Mouse (Mus musculus) large intestine, adult 2 months (tissue): ENCODE results near the gene Sipa1. TPM values are rescaled to one million over a fixed set of nuclear protein-coding genes. Genes with fewer than 3 reads are reported as not detected.

Source experiments
- DNase-seq: peaks from one replicate; pipeline ENCODE4 v3.0.0-alpha.2; 2012; ENCODE audit warnings: low read depth, low spot score
- WGBS: fragments of 180-500 bp; shearing (Covaris S2); methylation state at CpG from one replicate; pipeline ENCODE4 v1.1.7; 2018; 5-methylcytosine and 5-hydroxymethylcytosine counted together
- polyA plus RNA-seq: library from polyadenylated mRNA; depleted of rRNA; stranded (reverse); fragments of >200 nt; gene quantifications from 2 replicates; pipeline ENCODE4 v1.2.3, GENCODE M21; 2012

Sipa1 gene
- polyA plus RNA-seq, 1 experiment: 34.3 TPM

DNA sequence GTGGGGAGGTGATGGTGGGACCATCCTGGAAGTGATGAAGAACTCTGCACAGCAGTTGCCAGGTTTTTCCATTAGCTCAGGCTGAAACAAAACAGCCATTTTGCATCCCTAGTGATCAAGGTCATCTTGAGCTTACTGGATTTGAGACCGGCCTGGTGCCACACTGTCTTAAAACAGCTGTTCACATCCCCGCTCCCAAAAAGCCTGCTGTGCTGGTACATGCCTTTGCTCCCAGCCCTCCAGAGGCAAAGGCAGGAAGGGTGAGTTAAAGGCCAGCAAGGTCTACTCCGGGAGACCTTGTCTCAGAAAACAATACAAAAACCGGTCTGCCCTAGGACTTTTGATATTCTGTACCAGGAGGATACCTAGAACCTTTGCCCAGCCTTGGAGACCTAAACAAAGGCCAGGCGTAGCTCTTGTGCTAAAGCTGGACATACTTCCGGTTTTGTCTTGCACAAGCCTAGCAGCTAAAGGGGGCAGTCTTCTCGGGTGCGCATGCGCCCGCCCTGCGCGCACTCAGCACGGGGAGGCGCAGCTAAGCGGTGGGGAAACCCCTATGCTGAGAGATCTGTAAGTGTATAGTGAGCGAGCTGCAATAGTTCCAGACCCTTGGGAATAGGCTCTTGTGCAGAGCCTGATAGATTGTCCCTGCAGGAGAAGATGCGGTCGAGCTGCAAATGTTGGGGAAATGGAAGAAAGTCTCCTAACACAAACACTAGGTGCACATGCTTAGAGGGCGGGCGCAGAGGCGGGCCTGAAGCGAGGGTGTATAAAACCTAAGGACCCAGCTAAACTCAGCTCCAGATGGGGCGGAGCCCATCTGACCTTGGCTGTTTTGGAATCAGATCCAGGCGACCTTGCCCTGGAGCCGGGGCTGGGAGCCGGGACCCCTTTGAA is 14.9 kb downstream of the Sipa1 start:
- WGBS: 4% methylated on average over 26 of the region's 26 CpGs
- DNase-seq: peak; percentile 35

DNA sequence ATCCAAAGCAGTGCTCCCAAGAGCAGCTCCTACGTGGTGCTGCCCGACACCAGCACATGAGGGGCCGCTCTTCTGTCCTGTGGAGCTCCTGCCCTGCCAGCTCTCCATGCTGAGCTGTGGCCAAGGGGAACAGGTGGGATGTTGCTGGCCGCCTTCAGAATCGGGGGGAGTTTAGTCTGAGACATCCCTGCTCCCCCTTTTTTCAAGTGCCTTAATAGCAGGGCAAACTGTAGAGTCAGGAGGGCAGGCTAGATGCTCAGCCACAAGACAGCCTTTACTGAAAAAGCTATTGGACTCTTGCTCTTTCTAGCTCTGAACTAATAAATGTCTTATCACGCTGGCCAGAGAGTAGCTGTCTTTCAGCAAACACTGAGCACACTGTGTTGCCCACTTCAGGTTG is 15.7 kb downstream of the Sipa1 start:
- no peak for DNase-seq

DNA sequence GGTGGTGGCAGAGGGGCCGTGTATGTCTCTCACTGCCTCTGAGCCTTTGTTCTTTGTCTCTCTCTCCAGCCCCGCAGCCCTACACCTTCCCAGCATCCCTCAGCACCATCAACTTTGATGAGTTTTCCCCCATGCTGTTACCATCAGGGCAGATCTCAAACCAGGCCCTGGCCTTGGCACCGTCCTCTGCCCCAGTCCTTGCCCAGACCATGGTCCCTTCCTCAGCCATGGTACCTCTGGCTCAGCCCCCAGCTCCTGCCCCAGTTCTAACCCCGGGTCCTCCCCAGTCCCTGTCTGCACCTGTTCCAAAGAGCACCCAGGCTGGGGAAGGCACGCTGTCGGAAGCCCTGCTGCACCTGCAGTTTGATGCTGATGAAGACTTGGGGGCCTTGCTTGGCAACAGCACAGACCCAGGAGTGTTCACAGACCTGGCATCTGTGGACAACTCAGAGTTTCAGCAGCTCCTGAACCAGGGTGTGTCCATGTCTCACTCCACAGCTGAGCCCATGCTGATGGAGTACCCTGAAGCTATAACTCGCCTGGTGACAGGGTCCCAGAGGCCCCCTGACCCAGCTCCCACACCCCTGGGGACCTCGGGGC is 16.7 kb downstream of the Sipa1 start:
- 89% methylated on average over 8 of the region's 8 CpGs for WGBS
- DNase-seq: no peak

More for the DNA sequence above, 15.7 kb downstream of the Sipa1 start:
- WGBS: 90% methylated on average over 6 of the region's 6 CpGs

DNA sequence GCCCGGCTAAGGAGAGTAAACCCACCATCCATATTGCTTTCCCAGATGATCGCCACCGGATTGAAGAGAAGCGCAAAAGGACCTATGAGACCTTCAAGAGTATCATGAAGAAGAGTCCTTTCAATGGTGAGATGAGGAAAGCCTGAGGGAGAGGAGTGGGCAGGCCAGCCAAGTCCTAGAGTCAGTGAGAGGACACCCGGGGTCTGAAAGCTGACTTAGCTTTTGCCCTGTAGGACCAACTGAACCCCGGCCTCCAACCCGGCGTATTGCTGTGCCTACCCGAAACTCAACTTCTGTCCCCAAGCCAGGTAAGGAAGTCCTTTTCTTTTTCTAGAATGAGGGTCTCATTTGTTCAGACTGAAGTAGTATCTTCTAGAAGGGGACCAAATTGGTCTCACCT is 18.2 kb downstream of the Sipa1 start:
- WGBS: 95% methylated on average over 9 of the region's 9 CpGs
- DNase-seq: no peak

DNA sequence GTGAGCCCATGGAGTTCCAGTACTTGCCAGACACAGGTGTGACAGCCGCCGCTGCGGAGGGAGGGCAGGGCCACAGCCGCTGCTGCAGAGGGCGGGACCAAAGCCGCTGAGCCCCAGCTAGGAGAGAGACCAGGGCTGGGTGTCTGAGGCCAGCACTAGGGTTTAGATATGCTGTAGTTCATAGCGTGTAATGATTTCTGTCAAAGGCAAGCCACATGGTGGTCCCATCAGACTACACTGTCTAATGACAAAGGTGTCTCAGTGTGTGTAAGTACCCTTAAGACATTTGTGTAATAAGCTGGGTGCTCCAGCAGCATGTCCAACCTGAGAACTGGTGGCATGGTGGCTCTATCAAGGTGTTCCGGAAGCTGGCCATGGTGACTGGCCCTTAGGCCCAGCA is 21.9 kb downstream of the Sipa1 start:
- no peak for DNase-seq
- WGBS: 89% methylated on average over 8 of the region's 8 CpGs

DNA sequence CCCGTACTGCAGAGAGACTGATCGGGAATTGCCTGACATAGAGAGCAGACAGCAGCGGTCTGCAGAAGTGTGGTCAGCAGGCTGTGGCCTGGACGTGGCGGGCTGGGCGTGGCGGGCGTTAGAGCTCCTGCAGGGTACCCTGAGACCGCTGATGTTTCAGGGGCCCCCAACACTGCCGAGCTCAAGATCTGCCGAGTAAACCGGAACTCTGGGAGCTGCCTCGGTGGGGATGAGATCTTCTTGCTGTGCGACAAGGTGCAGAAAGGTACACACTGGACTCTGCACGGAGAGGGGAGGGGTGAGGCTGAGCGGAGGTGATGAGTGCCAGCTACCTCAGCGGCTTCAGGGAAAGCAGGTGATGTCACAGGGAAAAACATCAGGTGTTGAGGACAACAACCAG is 22.5 kb downstream of the Sipa1 start:
- 91% methylated on average over 17 of the region's 17 CpGs for WGBS
- no peak for DNase-seq

DNA sequence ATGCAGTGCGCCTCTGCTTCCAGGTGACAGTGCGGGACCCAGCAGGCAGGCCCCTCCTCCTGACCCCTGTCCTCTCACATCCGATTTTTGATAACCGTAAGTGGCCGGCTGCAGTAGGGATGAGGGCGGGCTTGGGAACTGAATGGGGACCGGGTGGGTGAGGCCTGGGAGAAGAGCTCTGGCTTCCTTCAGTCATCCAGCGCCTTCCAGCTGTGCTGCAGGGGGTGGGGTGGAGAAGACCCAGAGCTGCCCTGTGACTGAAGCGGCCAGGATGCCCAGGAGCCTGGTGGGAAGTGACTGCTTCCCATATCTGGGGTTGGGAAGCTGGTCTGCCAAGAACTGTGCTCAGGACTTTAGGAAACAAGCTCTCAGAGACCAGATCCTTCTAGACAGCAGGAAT is 23.2 kb downstream of the Sipa1 start:
- no peak for DNase-seq
- WGBS: 87% methylated on average over 9 of the region's 9 CpGs

DNA sequence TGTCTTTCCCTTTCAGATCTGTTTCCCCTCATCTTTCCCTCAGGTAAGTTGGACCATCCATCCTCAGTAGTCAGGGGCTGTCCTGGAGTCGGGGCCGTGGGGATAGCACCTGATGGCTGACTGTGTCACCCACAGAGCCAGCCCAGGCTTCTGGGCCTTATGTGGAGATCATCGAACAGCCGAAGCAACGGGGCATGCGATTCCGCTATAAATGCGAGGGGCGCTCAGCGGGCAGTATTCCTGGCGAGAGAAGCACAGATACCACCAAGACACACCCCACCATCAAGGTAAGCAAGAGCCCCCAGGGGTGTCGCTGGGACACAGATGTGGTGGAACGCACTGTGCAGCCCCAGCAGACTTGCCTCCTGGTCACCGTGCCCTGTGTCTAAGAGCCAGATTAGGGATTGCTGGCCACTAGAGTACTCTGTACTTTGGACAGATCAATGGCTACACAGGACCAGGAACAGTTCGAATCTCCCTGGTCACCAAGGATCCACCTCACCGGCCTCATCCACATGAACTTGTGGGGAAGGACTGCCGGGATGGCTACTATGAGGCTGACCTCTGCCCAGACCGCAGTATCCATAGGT is 25.0 kb downstream of the Sipa1 start:
- 86% methylated on average over 18 of the region's 18 CpGs for WGBS

DNA sequence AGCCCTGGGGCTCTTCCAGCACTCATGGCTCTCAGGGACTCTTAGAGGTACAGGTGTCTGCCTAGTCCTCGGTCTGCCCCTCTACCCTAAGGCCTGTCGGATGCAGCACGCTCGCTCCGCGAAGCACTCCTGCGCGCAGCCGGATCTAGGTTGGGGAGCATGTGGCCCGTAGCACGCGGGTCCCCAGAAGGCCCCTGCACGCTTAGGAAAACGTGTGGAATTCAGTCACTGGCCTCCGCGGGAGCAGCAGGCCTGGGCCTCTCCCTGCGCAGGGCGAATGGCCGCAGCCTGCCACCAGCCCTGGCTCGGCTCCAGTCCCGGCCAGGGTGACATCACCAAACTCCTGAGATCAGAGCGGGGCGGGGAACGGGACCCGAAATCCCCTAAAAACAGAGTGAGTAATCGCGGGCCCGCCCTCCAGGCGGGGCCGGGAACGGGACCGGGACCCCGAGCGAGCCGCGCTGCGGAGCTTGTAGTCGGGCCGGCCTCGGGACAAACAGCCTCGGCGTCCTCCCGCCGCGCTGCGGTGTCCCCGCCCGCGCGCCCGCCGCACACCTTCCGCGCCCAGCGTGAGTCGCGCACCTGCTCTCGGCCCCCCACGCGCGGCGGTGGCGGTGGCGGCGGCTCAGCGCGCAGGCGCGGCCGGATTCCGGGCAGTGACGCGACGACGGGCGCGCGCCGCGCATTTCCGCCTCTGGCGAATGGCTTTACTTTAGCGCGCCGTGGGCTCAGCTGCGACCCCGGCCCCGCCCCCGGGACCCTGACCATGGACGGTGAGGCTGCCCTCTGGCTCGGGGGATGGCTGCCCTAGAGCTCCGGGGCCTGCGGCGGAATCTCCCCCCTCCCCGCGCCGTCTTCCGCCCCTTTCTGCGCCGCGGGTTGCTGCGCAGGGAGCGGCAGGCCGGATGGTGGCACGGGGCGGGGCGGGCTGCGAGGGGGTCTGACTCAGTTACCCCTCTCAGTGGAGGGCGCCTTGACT is 26.1 kb downstream of the Sipa1 start, which contains the start of gene Rela:
Rela (plus strand) TSS at position 415 of the 979 bp plus-strand sequence.
- whole genome bisulfite sequencing: under 1% methylated on average over 109 of the region's 109 CpGs
- DNase-seq: peak; percentile 73

More for the DNA sequence above, 25.0 kb downstream of the Sipa1 start:
- no peak for DNase-seq

DNA sequence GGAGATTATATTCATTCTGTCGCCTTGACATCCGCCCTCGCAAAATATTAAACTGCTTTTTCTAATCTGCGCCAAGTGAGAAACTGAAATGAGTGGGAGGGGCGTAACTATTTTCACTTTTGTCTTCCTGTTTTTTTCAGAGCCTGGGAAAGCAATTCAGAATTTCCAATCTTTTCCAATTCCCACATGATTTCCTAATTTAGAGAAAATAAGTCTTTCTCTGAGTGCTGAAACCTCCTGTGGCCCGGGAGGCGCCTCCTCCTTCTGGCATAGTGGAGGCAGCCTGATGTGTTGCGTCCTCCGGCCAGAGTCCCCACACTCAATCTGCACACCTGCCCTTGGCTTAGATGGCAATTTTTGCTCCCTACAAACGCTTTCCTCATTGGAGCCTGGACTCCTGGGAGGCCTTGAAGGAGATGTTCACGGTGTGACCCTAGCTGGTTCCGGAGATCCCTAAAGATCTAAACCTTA is 26.9 kb downstream of the Sipa1 start:
- 10% methylated on average over 12 of the region's 12 CpGs for WGBS
- peak; percentile 51 for DNase-seq

DNA sequence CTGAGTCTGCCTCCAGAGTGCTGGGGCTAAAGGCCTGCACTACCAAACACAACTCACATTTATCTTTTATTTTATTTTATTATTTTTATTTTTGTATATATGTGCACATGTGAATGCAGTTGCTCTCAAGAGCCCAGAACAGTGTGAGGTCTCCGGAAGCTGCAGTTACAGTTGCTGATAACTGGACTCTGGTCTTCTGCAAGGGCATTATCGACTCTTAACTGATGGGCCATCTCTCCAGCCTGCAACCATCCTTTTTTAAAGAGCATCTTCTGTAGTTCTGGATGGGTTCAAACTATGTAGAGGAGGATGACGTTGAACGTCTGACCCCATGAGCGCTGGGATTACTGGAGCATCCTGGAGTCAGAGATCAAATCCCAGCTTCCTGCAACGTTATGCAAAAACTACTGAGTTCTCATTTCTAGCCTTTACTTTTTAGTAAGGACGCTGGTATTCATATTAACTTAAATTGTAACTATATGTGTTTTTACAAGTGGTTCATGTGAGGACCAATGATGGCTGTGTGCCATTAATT is 27.4 kb downstream of the Sipa1 start:
- no peak for DNase-seq
- WGBS: 42% methylated on average over 7 of the region's 7 CpGs

DNA sequence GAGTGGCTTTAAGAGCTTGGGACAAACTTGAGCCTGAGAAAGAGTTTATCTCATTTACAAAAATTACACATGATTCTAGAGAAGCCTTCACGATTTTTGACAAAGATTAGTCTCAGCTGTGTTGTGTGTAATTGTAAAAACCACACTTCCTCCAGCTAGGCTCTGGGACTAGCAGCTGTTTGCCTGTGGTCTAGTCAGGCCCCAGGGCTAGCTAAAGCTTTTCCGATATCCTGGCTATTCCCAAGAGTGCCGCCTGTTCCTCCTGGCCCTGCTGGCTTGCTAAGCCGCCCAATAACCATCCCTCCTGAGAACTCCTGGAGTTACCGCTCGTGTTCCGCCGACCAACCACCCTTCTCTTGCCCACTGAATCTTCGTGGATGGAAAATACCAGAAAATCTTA is 31.4 kb downstream of the Sipa1 start:
- no peak for DNase-seq

DNA sequence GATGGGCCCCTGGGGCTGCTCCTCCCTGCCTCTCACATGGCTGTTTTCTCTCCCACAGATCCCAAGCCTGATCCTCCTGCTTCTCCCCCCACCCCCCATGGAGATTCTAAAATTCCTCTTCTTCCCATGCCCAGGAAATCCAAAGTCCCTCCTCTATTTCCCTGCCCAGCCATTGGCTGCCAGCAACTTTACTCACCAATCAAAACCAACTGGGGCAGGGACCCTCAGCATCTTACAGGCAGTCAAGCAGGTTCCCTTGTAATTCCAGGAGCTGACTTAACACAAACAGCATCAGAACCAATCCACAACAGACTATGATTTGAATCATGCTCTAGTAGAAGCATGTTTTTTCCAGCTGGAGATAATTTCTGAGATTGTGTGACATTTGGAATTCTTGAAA is 33.6 kb downstream of the Sipa1 start:
- DNase-seq: no peak

More for the DNA sequence above, 31.4 kb downstream of the Sipa1 start:
- 88% methylated on average over 9 of the region's 9 CpGs for WGBS

DNA sequence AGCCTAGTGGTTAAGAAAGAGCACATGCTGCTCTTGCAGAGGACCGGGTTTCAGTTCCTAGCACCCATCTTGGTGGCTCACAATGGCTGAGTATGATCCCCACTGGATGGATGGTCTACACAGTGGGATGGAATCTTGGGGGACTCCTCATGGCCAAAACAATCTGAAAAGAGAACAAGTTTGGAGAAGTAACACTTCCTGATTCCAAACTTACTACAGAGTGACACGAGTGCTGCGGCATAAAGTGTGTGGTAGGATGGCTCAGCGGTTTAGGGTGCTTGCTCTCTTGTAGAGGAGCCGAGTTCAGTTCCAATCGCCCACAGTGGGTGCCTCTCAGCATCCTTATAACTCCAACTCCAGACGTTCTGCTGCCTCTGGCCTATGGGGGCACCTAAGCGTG is 38.2 kb downstream of the Sipa1 start:
- 77% methylated on average over 8 of the region's 8 CpGs for WGBS
- no peak for DNase-seq

DNA sequence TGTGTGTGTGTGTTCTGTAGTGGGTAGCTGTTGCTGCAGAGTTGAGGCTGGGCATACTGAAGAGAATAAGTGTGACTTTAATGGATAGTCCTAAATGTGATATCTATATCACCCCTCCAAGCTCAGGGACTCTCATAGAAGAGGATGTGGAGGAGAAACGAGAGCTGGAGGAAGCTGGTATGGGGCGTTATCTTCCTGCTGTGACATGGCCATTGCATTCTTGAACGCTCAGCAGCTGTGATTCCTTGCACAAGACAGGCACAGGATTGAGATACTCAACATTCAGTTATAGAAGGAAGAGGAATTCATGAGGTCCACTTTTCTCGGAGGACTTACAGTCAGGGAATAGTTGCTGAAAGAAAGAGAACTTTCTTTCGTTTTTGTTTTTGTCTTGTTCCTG is 41.6 kb downstream of the Sipa1 start:
- DNase-seq: no peak
- 76% methylated on average over 5 of the region's 5 CpGs for WGBS

DNA sequence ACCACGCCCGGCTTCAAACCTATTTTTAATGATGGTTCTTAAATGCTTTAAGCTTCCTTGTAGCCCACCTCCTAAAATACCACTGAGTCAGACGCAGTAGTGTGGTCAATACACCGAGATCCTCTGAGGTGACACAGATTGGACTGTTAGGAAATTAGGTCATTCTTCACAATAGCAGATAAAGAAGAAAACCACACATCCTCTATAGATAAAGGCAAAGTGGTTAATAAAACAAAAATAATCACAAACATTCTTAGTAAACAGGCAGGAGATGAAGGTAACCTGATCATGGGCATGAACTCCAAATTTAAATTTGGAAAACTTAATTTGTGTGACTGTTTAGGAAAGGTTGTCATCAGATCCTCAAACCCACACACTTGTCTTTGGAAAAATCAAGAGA is 43.5 kb downstream of the Sipa1 start:
- 83% methylated on average over 4 of the region's 4 CpGs for WGBS
- no peak for DNase-seq

DNA sequence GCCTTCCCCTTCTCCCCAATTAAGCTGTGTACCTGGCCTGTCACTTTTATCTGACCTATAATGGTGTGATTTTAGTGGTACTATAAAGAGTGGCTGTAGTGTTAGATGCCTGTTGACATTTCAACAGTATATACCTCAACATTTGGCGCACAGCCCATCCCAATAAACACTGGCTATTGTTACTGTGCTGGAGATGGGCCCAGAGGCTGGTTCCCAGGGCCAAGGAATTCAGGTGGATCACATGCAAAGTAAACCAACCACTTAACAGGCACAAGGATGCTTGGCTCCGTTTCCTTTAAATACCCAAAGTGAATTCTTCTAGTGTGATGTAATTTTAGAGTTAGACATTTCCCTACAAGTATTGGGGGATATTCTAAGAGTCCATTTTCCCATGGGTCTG is 48.6 kb downstream of the Sipa1 start:
- WGBS: 14% methylated on average over 2 of the region's 2 CpGs
- peak; percentile 87 for DNase-seq

DNA sequence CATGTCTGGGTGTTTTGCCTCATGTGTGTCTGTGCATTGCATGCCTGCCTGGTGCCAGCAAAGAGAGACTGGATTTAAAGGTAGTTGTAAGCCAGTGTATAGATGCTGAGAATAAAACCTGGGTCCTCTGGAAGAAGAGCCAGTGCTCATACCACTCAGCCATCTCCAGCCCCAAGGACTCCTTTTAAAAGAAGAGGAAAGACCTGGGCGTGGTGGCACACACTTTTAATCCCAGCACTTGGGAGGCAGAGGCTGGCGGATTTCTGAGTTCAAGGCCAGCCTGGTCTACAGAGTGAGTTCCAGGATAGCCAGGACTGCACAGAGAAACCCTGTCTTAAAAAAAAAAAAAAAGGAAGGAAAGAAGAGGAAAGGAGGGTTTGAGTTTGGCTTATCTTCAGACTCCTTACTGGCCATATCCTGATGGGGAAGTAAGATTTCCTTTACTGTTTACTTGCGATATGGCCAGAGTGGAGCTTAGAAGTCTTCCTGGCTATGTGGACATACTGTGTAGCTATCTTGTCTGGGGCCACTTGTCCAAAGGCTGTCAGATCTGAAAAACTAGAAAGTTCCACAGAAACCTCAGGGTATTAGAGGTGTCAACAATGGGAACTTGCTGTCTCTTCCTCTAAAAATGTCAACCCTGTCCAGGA is 50.6 kb downstream of the Sipa1 start:
- DNase-seq: no peak
- WGBS: 72% methylated on average over 3 of the region's 3 CpGs

DNA sequence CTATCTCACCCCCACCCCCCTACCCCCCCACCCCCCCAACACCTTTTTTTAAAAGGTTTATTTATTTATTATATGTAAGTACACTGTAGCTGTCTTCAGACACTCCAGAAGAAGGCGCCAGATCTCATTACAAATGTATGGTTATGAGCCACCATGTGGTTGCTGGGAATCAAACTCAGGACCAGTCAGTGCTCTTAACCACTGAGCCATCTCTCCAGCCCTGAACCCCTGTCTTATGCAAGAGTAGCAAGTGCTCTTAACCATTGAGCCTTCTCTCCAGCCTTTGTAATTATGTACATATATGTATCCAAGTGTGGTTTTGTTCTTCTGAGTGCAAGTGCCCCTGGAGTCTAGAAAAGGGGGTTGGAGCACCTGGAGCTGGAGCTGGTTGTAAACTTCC is 51.5 kb downstream of the Sipa1 start:
- WGBS: 96% methylated on average over 1 of the region's 1 CpGs
- no peak for DNase-seq
